Mouse (Mus musculus) heart, adult 9 months (tissue): ENCODE measurements at regions not wholly inside any gene's neighbourhood (a gene's known extent, or its start where the extent isn't known, plus 50 kb on each side); places are given as distances from the start of the nearest gene placed in this dataset.

ENCODE experiments used
- DNase-seq, 2 experiments: peaks; one replicate each; pipeline ENCODE4 v3.0.0; 2022; ENCODE audit warnings: low spot score in 2 of 2

GRCm38 (mm10) chr3:146337429-146337828 lies 67.0 kb upstream of the Ssx2ip start:
- no peak for DNase-seq

DNA sequence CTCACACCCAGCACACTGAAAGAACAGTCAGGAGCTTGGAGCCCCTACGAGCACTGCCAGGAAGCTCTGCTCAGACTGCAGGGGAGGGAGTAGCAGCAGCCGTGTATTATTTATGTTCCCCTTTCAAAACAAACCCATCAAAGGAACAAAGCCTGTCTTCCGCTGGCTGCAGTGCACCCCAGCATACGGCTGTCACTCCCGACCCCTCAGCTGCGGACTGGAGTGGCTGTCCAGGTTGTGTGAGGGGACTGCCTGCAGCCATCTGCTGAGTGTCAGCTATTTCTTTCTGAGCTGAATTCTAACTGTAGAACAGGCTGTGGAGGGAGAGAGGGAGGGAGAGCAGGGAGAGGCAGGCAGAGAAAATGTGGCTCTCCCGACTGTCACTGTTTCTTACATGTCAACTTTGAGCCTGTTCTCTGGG lies 66.6 kb upstream of the Ssx2ip start:
- DNase-seq, result no peak

GRCm38 (mm10) chr3:146338445-146338844 lies 66.0 kb upstream of the Ssx2ip start:
- no peak for DNase-seq

- DNase-seq, result no peak
These were observed 64.0 kb upstream of the Ssx2ip start for GRCm38 (mm10) chr3:146340316-146341055.

DNA sequence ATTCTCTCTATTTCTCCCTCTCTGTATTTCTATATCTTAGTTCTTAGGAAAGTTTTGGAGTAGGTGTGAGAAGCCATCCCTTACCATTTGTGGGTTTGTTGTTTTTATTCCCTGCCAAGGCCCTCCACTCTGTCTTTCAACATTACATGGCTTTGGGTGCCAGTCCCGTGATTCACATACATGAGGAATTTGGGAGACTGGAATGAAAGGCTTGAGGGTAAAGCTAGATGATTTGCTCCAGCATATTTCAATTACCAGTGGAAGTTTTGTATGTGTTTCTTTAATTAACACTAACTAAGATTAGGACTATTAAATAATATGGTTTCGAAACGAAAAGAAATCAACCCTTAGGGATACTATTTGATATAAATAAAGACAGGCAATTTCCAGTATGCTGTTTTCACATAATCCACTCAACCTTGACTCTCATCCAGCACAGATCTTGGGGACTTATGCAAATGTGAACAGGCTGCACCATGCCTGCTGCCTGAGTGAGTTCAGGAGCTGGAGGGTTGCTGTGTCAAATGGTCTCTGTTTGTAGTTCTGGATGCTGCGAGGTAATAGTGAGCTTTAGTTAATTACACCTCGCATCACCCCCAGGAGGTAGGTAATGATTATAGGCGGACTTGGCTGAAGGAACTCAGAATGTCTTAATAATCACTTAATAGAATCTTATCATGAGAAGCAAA lies 62.6 kb upstream of the Ssx2ip start:
- no peak for DNase-seq

DNA sequence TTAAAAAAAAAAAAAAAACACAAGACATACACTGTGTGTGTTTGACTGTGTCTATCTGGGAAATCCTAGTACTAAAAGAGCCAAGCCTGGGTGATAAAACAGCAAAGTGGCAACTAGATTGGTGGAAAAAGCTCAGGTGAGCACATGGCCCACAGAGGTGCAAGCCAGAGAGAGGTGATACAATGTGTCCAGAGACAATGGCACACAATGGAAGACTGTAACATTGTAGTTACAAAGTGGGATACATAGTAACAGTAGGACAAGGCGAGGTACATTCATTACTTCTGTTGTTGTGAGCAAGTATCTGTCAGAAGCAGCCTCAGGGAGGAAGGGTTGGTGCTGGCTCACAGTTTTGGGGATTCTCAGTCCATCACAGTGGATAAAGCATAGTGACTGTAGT lies 61.7 kb upstream of the Ssx2ip start:
- no peak for DNase-seq

GRCm38 (mm10) chr3:146343649-146344401 lies 60.6 kb upstream of the Ssx2ip start:
- DNase-seq, result peak in 1 of 2 experiments; percentile 22

DNA sequence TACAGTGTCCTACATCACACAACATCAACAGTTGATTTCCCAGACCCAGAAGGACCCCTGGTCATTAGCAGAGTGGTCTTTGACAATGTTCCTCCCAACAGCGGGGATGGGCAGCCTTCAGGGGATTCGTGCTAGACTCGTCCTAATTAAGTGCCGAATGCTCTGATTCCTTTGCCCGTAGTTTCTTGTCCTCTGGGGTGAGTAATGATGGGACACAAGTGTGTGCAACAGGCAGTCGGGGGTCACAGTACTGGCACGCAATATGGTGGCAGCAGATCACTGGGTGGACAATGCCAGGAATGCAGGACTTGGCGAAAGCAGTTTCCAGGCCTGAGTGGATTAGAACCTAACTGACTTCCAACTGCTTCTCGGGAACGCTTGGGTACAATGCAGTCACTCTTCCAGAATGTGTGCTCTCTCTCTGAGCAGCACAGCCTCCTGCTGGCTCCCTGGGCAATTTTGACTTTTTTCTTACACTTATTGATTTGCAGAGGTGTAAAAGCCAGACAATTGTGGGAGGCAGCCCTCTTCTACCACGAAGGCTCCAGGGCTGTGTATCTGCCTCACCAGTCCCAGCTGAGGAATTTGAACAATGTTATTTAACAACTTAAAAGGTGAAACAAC lies 59.9 kb upstream of the Ssx2ip start:
- no peak for DNase-seq

DNA sequence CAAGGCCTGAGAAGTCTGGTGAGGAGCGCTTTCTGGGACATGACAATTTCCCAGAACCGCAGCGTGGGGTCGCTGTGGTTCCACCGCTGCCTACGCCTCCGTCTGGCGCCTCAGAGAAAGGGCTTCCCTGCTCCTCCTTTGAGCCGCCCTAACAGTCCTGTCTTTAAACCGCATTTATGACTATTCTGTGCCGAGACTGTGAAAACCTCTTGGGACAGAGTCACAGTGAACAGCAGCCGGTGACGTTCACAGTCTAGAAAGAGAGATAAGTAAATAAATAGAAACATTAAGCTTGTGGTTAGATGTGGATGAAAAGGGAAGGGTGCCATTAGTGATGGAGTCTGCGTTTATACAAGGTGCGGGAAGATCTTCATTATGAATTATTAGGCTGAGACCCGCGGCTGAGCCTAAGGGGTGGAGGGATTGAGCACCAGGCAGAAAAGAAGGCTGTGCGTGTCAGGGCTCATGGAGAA lies 59.1 kb upstream of the Ssx2ip start:
- DNase-seq, result peak; percentile 7 to 19

DNA sequence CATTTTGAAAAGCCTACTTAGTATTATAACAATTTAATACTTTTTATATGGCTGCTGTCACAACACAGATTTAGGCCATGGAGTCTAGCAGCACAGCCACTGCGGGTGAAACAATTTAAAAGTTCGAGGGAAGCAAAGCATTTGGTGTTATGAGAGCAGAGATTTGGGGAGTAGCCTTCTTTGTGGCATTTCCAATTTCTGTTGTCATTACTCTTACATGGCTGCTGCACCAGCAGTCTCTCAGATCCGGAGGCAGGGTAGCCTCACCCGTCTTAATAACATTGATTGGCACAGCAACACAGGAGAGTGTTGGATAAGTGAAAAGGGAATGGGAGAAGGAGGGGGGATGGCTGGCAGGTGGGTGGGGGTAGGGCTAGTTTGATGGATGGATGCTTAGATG lies 58.5 kb upstream of the Ssx2ip start:
- DNase-seq, result no peak

- no peak for DNase-seq
These were observed 57.1 kb upstream of the Ssx2ip start for GRCm38 (mm10) chr3:146347311-146347710.

DNA sequence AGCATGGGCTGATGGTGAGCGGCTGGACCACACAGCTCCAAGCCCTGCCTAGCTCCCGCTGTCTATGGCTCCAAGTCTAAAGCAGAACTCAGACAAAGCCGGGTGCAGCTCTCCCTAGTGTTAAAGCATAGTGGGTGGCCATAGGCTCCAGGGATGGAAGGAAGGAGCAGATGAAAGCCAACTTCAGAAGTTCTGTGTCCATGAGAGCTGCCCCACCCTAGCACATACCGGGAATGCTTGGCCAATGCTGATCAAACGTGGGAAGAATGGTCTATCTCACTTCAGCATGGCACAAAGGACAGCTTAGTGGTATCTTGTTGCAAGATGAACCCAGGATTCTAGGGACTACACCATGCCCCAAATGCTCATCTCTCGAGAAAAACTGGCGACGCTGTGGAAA lies 55.5 kb upstream of the Ssx2ip start:
- no peak for DNase-seq

DNA sequence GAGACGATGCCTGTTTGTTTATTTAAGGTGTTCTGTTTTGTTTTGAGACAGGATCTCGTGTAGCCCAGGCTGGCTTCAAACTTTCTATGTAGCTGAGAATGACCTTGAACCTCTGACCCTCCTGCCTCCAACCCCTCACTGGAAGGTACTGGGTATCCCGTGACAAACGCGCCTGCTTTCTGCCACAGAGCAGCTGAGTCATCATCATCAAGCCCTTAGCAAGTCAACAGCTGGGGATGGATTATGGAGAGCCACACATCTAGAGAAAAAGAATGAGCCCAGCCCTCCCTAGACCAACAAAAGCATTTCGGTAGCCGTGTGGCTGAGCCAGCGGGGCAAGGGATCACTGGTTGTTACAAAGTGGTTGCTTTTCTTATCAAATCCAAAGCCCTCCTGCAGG lies 55.0 kb upstream of the Ssx2ip start:
- DNase-seq, result no peak

DNA sequence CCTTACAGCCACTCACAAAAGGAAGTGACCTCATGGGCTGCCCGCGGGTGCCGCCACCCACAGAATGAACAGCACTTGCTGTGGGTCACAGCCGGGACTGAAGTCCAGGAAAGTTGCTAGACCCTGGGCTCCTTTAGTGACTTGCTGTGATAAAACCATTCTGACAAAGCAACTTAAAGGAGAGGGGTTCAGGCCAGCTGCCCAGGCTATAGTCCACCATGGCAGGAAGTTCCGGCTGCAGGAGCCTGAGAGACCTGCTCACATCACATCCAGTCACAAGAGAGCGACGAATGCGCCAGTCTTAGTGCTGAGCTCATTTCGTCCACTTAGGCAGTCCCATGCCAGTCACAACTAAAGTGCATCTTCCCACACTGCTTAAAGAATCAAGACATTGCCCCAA lies 54.3 kb upstream of the Ssx2ip start:
- no peak for DNase-seq

- no peak for DNase-seq
These were observed 53.0 kb upstream of the Ssx2ip start for GRCm38 (mm10) chr3:146351468-146351867.

DNA sequence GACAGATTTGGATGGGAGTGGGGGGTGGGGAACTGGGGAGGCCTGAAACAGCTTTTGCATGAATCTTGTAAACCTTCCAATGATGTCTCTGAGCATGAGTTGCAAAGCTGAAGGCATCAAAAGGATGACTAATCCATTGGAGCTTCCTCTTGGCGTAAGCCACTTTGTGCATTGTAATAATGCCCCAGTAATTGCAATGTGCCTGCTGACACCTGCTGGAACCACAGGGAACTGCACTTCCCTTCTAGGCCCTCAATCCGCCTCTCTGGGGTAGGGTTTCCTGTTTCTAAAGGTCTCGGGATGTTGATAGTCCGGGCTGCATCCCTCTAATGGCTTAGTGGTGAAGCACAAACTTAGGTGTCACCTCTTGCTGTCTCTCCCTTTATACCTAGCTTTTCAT lies 52.3 kb upstream of the Ssx2ip start:
- peak in 1 of 2 experiments; percentile 10 for DNase-seq

GRCm38 (mm10) chr3:146353961-146354360 lies 50.5 kb upstream of the Ssx2ip start:
- DNase-seq, result no peak
